Mouse (Mus musculus) midbrain, embryonic 14.5 days (tissue): ENCODE data around the gene Ntn1. TPM values are rescaled to one million over a fixed set of nuclear protein-coding genes. Genes with fewer than 3 reads are reported as not detected.

Experiments
- ATAC-seq: fragments of 200-750 bp; cut with Nextera tagmentation; 2 replicates; pipeline ENCODE4 v1.8.0; 2017; ENCODE audit warnings: moderate number of reproducible peaks, moderate library complexity; ENCODE audit not compliant: low FRiP score, low TSS enrichment
- DNase-seq: peaks from one replicate; pipeline ENCODE4 v3.0.0-alpha.2; 2015
- H3K27ac ChIP-seq: fragments of 300-500 bp; sonication (generic); replicated peaks from 2 replicates; pipeline ENCODE4 v1.5.1; 2014; ENCODE audit warnings: mild to moderate bottlenecking, low read depth, low read length, moderate library complexity
- H3K27me3 ChIP-seq: fragments of 300-500 bp; sonication (generic); 2 replicates; pipeline ENCODE4 v1.6.1; 2014; ENCODE audit warnings: low read length, control low read depth, mixed read lengths; ENCODE audit not compliant: control insufficient read depth, insufficient read depth
- H3K36me3 ChIP-seq: fragments of 300-500 bp; sonication (generic); 2 replicates; pipeline ENCODE4 v1.6.1; 2014; ENCODE audit warnings: low read length, control low read depth; ENCODE audit not compliant: control insufficient read depth, insufficient read depth
- H3K4me1 ChIP-seq: fragments of 300-500 bp; sonication (generic); 2 replicates; pipeline ENCODE4 v1.6.1; 2014; ENCODE audit warnings: mild to moderate bottlenecking, antibody characterized with exemption, low read length, control low read depth; ENCODE audit not compliant: control insufficient read depth, insufficient read depth
- H3K4me2 ChIP-seq: fragments of 300-500 bp; sonication (generic); 2 replicates; pipeline ENCODE4 v1.6.1; 2014; ENCODE audit warnings: mild to moderate bottlenecking, low read length, moderate library complexity
- H3K4me3 ChIP-seq: fragments of 300-500 bp; sonication (generic); replicated peaks from 2 replicates; pipeline ENCODE4 v1.5.1; 2014; ENCODE audit warnings: low read depth, low read length
- H3K9ac ChIP-seq: fragments of 300-500 bp; sonication (generic); replicated peaks from 2 replicates; pipeline ENCODE4 v1.6.1; 2014; ENCODE audit warnings: mild to moderate bottlenecking, low read length, moderate library complexity
- H3K9me3 ChIP-seq: fragments of 300-500 bp; sonication (generic); 2 replicates; pipeline ENCODE4 v1.6.1; 2016; ENCODE audit warnings: low read length, control low read depth, mixed read lengths; ENCODE audit not compliant: control insufficient read depth
- WGBS: fragments of 180-500 bp; shearing (Covaris S2); extraction: QIAGEN DNeasy Blood & Tissue Kit; methylation state at CpG from one replicate; pipeline ENCODE4 v1.1.7; 2014; 5-methylcytosine and 5-hydroxymethylcytosine counted together
- polyA plus RNA-seq: library from polyadenylated mRNA; unstranded; fragments of >200 nt; fragmentation: Nextera tagmentation; extraction: Ambion mirVana; gene quantifications from 2 replicates; pipeline ENCODE4 v1.2.1, GENCODE M21; 2014

The Ntn1 gene
- polyA plus RNA-seq, 1 experiment from 2014 or later = 8.4 TPM

DNA sequence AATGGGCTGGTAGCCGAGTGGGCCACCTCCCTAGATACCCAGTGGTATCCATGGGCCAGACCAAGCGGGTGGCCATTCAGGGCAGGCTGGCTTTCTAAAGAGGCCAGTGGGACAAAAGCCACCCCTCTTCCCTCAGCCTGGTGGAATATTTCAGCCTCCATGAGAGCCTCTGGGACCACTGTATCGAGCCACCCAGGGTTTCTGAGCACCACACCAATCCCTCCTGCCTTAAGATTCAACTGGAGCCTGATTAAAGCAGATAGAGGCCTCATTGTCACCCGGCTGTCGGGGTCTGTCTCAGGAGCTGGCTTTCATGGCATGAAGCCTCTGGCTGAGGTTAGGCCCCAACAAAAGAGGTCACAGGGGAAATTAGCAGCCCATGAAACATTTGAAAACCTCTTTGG is 174.0 kb downstream of the Ntn1 start:
- H3K27ac ChIP-seq = no peak overlapping the region; the same call in 1 of the 2 replicates
- H3K4me1 ChIP-seq = 0 out of 2 replicates have a peak, but pooled peaks cover 8% of the 10 kb centered on the region
- H3K9me3 ChIP-seq = no peaks in the 10 kb centered on the region
- WGBS = 17% methylated on average over 5 of the region's 5 CpGs
- no peaks in the 10 kb centered on the region for H3K36me3 ChIP-seq
- H3K9ac ChIP-seq = no peak overlapping the region
- DNase-seq (no peak), ATAC-seq (no peak)
- no peaks in the 10 kb centered on the region; the same call in 1 of the 2 replicates for H3K27me3 ChIP-seq
- H3K4me3 ChIP-seq = no peak overlapping the region
- H3K4me2 ChIP-seq = no peak overlapping the region

DNA sequence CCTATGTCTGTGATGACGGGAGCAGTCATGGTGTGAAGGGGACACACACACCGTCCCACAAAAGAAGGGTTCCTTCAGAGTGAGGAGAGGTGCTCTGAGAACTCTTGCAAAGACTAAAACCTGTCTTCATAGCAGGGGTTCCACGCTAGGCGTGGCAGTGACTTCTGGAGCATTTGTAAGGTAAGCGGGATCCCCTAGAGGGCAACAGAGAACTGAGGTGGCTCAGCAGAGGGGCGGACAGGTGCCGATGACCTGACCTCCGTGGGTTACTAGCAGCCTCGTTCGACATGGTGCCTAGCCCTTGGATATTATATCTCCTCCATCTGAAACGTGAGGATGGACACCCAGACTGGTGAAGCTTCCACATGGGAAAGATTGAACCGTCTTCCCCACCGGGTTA is 177.5 kb downstream of the Ntn1 start:
- Histone ChIP-seq H3K27me3 (no peaks in the 10 kb centered on the region), H3K9me3 (no peaks in the 10 kb centered on the region), H3K4me2 (no peak overlapping the region), H3K9ac (no peak overlapping the region), H3K27ac (no peak overlapping the region), H3K36me3 (no peaks in the 10 kb centered on the region), H3K4me1 (0 out of 2 replicates have a peak, but pooled peaks cover 8% of the 10 kb centered on the region), H3K4me3 (no peak overlapping the region)
- no peak for ATAC-seq
- 79% methylated on average over 13 of the region's 13 CpGs for WGBS
- DNase-seq = no peak

DNA sequence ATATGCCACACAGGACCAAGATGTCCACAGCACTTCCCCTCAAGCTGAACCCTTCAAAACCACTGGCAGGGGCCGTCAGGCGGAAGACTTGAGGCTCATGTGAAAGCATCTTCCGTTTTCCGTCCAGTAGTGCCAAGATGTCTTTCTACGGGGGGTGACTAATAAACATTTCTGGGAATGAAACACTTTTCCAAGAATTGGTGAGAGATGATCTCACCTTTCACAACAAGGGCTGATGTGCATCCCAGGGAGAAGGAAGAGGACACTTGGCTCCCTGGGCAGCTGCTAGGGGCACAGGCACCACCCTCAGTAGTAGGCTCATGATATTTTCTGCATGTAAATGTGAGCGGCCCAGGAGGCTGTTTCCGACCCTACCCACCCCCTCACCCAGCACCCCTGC is 178.4 kb downstream of the Ntn1 start:
- Histone ChIP-seq H3K4me3 (no peak overlapping the region), H3K4me2 (no peak overlapping the region), H3K4me1 (0 out of 2 replicates have a peak, but pooled peaks cover 8% of the 10 kb centered on the region), H3K9ac (no peak overlapping the region), H3K27me3 (no peaks in the 10 kb centered on the region; the same call in 1 of the 2 replicates), H3K36me3 (no peaks in the 10 kb centered on the region), H3K27ac (no peak overlapping the region), H3K9me3 (no peaks in the 10 kb centered on the region)
- WGBS = 92% methylated on average over 7 of the region's 7 CpGs
- no peak for ATAC-seq
- no peak for DNase-seq

DNA sequence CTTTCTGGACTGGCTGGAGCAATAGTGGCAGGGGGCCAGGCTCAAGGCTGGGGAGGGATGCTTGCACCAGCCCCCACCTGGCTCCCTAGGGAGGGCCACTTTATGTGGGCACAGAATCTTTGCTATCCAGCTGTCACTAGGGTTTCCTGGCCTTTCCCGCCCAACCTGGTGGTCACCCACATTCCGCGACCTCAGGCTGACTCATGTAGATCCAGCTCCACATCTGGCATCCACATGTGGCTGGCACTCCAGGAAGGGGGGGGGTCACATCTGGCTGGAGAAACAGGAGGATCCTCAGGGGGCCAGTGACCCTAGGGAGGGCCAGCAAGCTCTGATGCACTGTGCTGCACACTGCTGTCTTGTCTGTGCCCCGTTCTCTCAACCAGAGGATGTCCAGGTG is 179.9 kb downstream of the Ntn1 start:
- 92% methylated on average over 4 of the region's 4 CpGs for WGBS
- Histone ChIP-seq H3K36me3 (no peaks in the 10 kb centered on the region), H3K27ac (no peak overlapping the region), H3K9me3 (no peaks in the 10 kb centered on the region), H3K27me3 (no peaks in the 10 kb centered on the region; the same call in 1 of the 2 replicates), H3K4me2 (no peak overlapping the region), H3K9ac (no peak overlapping the region), H3K4me1 (peaks cover 13% of the 10 kb centered on the region), H3K4me3 (no peak overlapping the region)
- DNase-seq (no peak), ATAC-seq (no peak)

DNA sequence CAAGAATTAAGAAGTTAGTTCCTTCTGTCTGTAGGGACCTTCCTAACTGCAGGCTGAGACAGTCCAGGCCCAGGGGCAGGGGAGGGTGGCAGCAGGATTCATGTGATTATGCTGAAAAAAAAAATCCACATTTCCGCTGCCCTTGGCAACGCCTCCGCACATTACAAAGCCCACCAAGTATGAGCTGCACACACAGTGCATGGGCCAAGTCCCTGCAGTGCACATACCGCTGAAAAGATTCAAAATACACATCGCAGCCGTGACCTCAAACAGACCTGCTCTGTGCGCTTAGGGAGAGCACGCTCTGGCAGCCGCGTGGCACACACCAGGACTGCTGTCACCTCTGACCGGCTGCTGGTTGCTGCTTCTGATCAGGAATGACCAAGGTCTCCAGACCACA is 184.6 kb downstream of the Ntn1 start:
- peak overlapping the region; percentile 82 for H3K27ac ChIP-seq
- DNase-seq = peak; percentile 53
- no peak overlapping the region for H3K9ac ChIP-seq
- H3K4me3 ChIP-seq = no peak overlapping the region
- no peaks in the 10 kb centered on the region for H3K36me3 ChIP-seq
- H3K4me1 ChIP-seq = peaks cover 33% of the 10 kb centered on the region
- no peaks in the 10 kb centered on the region; the same call in 1 of the 2 replicates for H3K27me3 ChIP-seq
- 50% methylated on average over 11 of the region's 11 CpGs for whole genome bisulfite sequencing
- H3K4me2 ChIP-seq = no peak overlapping the region
- H3K9me3 ChIP-seq = no peaks in the 10 kb centered on the region
- no peak for ATAC-seq

DNA sequence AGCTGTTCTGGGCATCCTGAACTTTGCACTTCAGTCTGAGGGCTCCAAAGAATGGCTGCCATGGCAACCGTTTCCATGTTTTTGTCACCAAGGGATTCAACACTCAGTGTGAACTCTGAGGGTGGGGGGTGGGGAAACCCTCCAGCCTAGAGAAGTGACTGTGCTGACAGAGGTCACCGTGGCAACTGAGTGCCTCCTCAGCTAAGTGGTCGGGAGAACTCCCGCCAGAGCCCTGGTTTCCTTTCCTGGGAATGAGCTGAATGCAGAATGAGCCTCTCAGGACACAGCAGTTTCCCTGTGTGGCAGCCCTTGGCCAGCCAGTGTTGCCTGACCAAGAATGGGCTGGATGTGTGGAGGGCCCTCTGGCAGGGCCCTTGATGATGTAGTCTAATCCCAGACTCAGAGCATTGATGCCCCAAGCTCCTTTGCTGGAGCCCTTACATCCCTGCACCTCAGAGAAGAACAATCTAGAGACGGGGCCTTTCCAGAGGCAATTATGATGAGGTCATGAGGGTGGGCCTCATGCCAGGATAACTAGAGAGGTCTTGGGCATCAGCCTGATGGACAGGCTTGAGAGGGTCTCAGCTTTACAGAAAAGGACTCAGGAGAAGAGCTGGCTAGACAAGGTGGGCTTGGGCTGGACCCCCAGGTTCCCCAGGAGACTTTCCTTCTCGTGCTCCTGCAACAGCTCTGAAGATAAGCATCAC is 185.3 kb downstream of the Ntn1 start:
- Histone ChIP-seq H3K27ac (peak overlapping the region; percentile 82), H3K36me3 (no peaks in the 10 kb centered on the region), H3K27me3 (no peaks in the 10 kb centered on the region; the same call in 1 of the 2 replicates), H3K4me2 (0 out of 2 replicates have a peak overlapping the region, but pooled peaks have one; percentile 4), H3K9me3 (no peaks in the 10 kb centered on the region), H3K9ac (no peak overlapping the region), H3K4me1 (peaks cover 33% of the 10 kb centered on the region), H3K4me3 (no peak overlapping the region)
- DNase-seq (peak; percentile 87), ATAC-seq (peak; percentile 61)
- WGBS = 14% methylated on average over 6 of the region's 6 CpGs

DNA sequence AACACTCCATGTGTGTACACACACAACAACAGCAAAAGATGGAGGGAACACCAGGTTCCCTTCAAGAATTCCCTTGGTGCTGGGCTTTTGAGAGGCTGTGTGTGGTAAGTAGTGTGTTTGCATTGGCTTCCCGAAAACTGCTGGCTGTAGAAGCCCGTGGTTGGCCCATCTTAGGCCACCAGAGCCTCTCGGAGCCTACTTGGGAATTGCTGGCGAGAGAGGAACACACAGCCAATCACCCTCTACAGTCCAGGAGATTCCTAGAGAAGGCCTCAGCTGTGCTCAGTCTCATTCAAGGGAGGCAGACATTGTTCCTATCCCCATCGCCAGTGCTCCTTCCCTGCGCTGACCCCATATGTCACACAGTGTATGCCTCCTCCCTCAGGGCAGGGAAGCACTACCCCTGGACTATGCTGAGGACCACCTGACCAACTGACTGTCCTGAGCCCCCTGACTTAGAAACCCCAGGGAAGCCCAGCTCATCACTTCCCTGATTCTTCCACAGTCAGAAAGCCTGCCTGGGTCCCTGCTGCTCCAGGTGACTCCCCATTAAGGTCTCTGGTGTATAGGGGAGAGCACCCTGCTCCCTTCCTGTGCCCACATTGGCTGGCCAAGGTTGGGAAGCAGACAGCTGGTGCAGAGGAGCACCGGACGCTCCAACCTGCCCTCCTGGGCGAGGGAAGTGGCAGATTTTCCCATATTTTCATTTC is 186.0 kb downstream of the Ntn1 start:
- H3K36me3 ChIP-seq = no peaks in the 10 kb centered on the region
- H3K9me3 ChIP-seq = no peaks in the 10 kb centered on the region
- no peak overlapping the region for H3K9ac ChIP-seq
- 48% methylated on average over 9 of the region's 9 CpGs for WGBS
- no peaks in the 10 kb centered on the region; the same call in 1 of the 2 replicates for H3K27me3 ChIP-seq
- no peak overlapping the region for H3K4me2 ChIP-seq
- ATAC-seq (no peak), DNase-seq (no peak)
- no peak overlapping the region for H3K4me3 ChIP-seq
- peaks cover 33% of the 10 kb centered on the region for H3K4me1 ChIP-seq
- peak overlapping the region; percentile 82 for H3K27ac ChIP-seq

DNA sequence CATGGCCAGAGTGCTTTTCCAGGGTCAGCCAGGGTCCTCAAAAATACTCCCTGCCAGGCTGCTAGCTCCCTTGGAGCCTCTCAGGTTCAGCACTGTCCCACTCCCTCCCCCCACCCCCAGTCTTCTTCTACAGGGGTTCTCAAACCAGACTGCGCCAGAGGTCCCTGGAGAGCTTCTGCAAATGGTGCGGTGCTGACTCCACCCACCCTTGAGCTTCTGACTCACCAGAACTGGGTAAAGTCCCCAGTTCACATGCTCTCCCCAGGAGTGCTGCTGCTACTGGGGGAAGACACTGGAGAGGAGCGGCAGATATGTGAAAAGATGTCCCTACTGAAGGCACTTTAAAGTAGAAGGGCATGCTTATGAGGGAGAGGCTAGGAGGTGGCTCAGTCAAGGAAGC is 186.7 kb downstream of the Ntn1 start:
- no peak overlapping the region for H3K27ac ChIP-seq
- DNase-seq = no peak
- WGBS = 88% methylated on average over 3 of the region's 3 CpGs
- no peak overlapping the region for H3K4me3 ChIP-seq
- H3K9me3 ChIP-seq = no peaks in the 10 kb centered on the region
- no peaks in the 10 kb centered on the region; the same call in 1 of the 2 replicates for H3K27me3 ChIP-seq
- H3K4me1 ChIP-seq = peaks cover 33% of the 10 kb centered on the region
- no peak for ATAC-seq
- no peak overlapping the region for H3K9ac ChIP-seq
- no peaks in the 10 kb centered on the region for H3K36me3 ChIP-seq
- no peak overlapping the region for H3K4me2 ChIP-seq
